Mouse (Mus musculus) bone marrow, adult 2 months (tissue): ENCODE data around the gene Mynn.

Experiments used
- CTCF ChIP-seq: fragments of 200-500 bp; IDR thresholded peaks from 2 replicates; pipeline ENCODE4 v1.5.1; 2011; ENCODE audit warnings: low read length, control low read depth; ENCODE audit not compliant: control insufficient read depth, insufficient read depth
- POLR2A ChIP-seq: fragments of 200-500 bp; IDR thresholded peaks from 2 replicates; pipeline ENCODE4 v1.6.1; 2011; ENCODE audit warnings: low read depth, mild to moderate bottlenecking, control low read depth, low read length, borderline replicate concordance; ENCODE audit not compliant: control insufficient read depth

DNA sequence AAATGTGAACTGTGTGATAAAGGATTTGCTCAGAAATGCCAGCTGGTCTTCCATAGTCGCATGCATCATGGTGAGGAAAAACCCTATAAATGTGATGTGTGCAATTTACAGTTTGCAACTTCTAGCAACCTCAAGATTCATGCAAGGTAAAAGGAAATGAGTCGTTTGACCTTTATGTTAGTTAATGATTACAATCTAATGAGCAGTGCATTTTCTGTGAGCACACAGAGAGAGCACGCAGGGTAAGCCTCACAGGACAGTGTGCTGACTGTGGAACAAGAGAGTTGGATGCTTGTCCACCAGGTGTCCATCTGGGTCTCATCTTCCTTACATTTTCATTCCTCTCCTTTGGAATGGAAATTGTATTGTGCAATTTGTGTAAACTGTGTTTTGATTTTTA lies 7.1 kb downstream of the Mynn start:
- TF ChIP-seq POLR2A: no peak
- no peak for TF ChIP-seq CTCF
